Mouse (Mus musculus) CH12.LX (cell line): Measurements from ENCODE around the gene Akr1b8. TPM values are rescaled to one million over a fixed set of nuclear protein-coding genes. Genes with fewer than 3 reads are reported as not detected.

Experiments
- DNase-seq: peaks from one replicate; pipeline ENCODE4 v3.0.0-alpha.2; 2013; ENCODE audit errors: extremely low read depth
- H3K27ac ChIP-seq: 2 replicates; pipeline ENCODE4 v1.5.1; 2012; ENCODE audit warnings: low read depth, mild to moderate bottlenecking, control low read depth, moderate library complexity; ENCODE audit not compliant: insufficient read depth
- H3K27me3 ChIP-seq: replicated peaks from 2 replicates; pipeline ENCODE3; 2012; ENCODE audit warnings: inconsistent platforms
- H3K36me3 ChIP-seq, 2 experiments: replicated peaks in 1 of 2; 2 replicates each; pipeline versions ENCODE3 to v1.6.1; 2012; ENCODE audit warnings: inconsistent platforms in 1 of 2, low read length in 1 of 2, mild to moderate bottlenecking in 1 of 2, mixed read lengths in 1 of 2, moderate library complexity in 1 of 2; ENCODE audit not compliant: control insufficient read depth in 1 of 2, insufficient read depth in 1 of 2
- H3K4me1 ChIP-seq, 2 experiments: 2 replicates each; pipeline ENCODE4 v1.6.1; 2012; ENCODE audit warnings: inconsistent platforms in 1 of 2, moderate library complexity in 1 of 2; ENCODE audit not compliant: insufficient read depth in 2 of 2, control insufficient read depth in 1 of 2
- H3K4me2 ChIP-seq: 2 replicates; pipeline ENCODE4 v1.6.1; 2012; ENCODE audit warnings: low read depth, mild to moderate bottlenecking, control low read depth; ENCODE audit not compliant: poor library complexity, insufficient read depth, severe bottlenecking
- H3K4me3 ChIP-seq, 3 experiments: fragments of 150-350 bp in 1 of 3; sonication (generic) in 1 of 3; replicated peaks in 1 of 3; 2 replicates each; pipeline versions ENCODE3 to v1.5.1; 2011 to 2012; ENCODE audit warnings: low read depth in 2 of 3, low read length in 2 of 3, mild to moderate bottlenecking in 2 of 3, moderate library complexity in 2 of 3, control low read depth in 1 of 3, improper control_type of control experiment in 1 of 3, inconsistent platforms in 1 of 3, mixed read lengths in 1 of 3; ENCODE audit not compliant: poor library complexity in 1 of 3
- H3K79me2 ChIP-seq: replicated peaks from 2 replicates; pipeline ENCODE4 v1.6.1; 2012; ENCODE audit warnings: mild to moderate bottlenecking, moderate library complexity; ENCODE audit not compliant: control insufficient read depth, poor library complexity, insufficient read depth, severe bottlenecking; ENCODE audit errors: extremely low read depth
- H3K9ac ChIP-seq: 2 replicates; pipeline ENCODE4 v1.6.1; 2012; ENCODE audit warnings: low read depth, mild to moderate bottlenecking, control low read depth, moderate library complexity; ENCODE audit not compliant: insufficient read depth
- H3K9me3 ChIP-seq: replicated peaks from 2 replicates; pipeline ENCODE3; 2012; ENCODE audit warnings: low read length, inconsistent platforms, mixed read lengths
- BHLHE40 ChIP-seq: IDR thresholded peaks from 2 replicates; pipeline ENCODE4 v1.6.1; 2011; ENCODE audit warnings: mild to moderate bottlenecking, low read depth, low read length, improper control_type of control experiment
- CHD1 ChIP-seq: IDR thresholded peaks from 2 replicates; pipeline ENCODE4 v1.6.1; 2012; ENCODE audit warnings: low read depth, low read length, improper control_type of control experiment, inconsistent platforms
- CHD2 ChIP-seq: IDR thresholded peaks from 2 replicates; pipeline ENCODE4 v1.6.1; 2011; ENCODE audit warnings: low read length, improper control_type of control experiment
- CTCF ChIP-seq, 2 experiments: IDR thresholded peaks in 1 of 2; conservative IDR thresholded peaks in 1 of 2; 2 replicates each; pipeline ENCODE4 v1.5.1; 2011 to 2012; ENCODE audit warnings: low read depth in 2 of 2, low read length in 2 of 2, improper control_type of control experiment in 1 of 2, inconsistent platforms in 1 of 2, mild to moderate bottlenecking in 1 of 2, moderate library complexity in 1 of 2
- GABPA ChIP-seq: IDR thresholded peaks from 2 replicates; pipeline ENCODE4 v1.6.1; 2012; ENCODE audit warnings: low read depth, low read length, improper control_type of control experiment, inconsistent platforms; ENCODE audit not compliant: insufficient replicate concordance
- HCFC1 ChIP-seq: IDR thresholded peaks from 2 replicates; pipeline ENCODE4 v1.6.1; 2012; ENCODE audit warnings: low read depth, mild to moderate bottlenecking, inconsistent platforms, low read length, improper control_type of control experiment
- IRF4 ChIP-seq: IDR thresholded peaks from 2 replicates; pipeline ENCODE4 v1.6.1; 2014; ENCODE audit warnings: low read depth, mild to moderate bottlenecking, inconsistent platforms, low read length, improper control_type of control experiment
- JUN ChIP-seq: IDR thresholded peaks from 2 replicates; pipeline ENCODE4 v1.6.1; 2011; ENCODE audit warnings: low read depth, mild to moderate bottlenecking, low read length, improper control_type of control experiment, moderate library complexity; ENCODE audit not compliant: insufficient read depth
- KAT2A ChIP-seq: IDR thresholded peaks from 2 replicates; pipeline ENCODE4 v1.6.1; 2012; ENCODE audit warnings: low read length, improper control_type of control experiment, inconsistent platforms; ENCODE audit not compliant: insufficient replicate concordance
- MAX ChIP-seq: IDR thresholded peaks from 2 replicates; pipeline ENCODE4 v1.6.1; 2011; ENCODE audit warnings: low read length, improper control_type of control experiment
- MYC ChIP-seq: IDR thresholded peaks from 2 replicates; pipeline ENCODE4 v1.6.1; 2011; ENCODE audit warnings: low read depth, mild to moderate bottlenecking, improper control_type of control experiment, low read length
- NELFE ChIP-seq: IDR thresholded peaks from 2 replicates; pipeline ENCODE4 v1.6.1; 2011; ENCODE audit warnings: low read depth, low read length, improper control_type of control experiment
- POLR2A ChIP-seq: IDR thresholded peaks from 2 replicates; pipeline ENCODE4 v1.6.1; 2011; ENCODE audit warnings: low read depth, mild to moderate bottlenecking, improper control_type of control experiment, low read length
- POLR2AphosphoS2 ChIP-seq: IDR thresholded peaks from 2 replicates; pipeline ENCODE4 v1.6.1; 2011; ENCODE audit warnings: low read depth, low read length, improper control_type of control experiment
- RAD21 ChIP-seq: IDR thresholded peaks from 2 replicates; pipeline ENCODE4 v1.6.1; 2011; ENCODE audit warnings: low read depth, mild to moderate bottlenecking, low read length, improper control_type of control experiment, moderate library complexity
- RCOR1 ChIP-seq: conservative IDR thresholded peaks from 2 replicates; pipeline ENCODE4 v1.6.1; 2012; ENCODE audit warnings: low read depth, mild to moderate bottlenecking, inconsistent platforms, low read length, improper control_type of control experiment
- SIN3A ChIP-seq: IDR thresholded peaks from 2 replicates; pipeline ENCODE4 v1.6.1; 2012; ENCODE audit warnings: low read length, improper control_type of control experiment, inconsistent platforms
- SMC3 ChIP-seq: IDR thresholded peaks from 2 replicates; pipeline ENCODE4 v1.6.1; 2011; ENCODE audit warnings: low read depth, low read length, improper control_type of control experiment
- UBTF ChIP-seq: IDR thresholded peaks from 2 replicates; pipeline ENCODE4 v1.6.1; 2012; ENCODE audit warnings: low read depth, mild to moderate bottlenecking, inconsistent platforms, low read length, improper control_type of control experiment, moderate library complexity
- dilution Hi-C: fragments of 300-500 bp; cut with MboI; formaldehyde crosslinking; loops from 2 replicates; pipeline ENCODE4 v1.14.3; 2020; ENCODE audit warnings: low sequenced_read_pairs; ENCODE audit not compliant: extremely low pct_unique_long_range_greater_than_20kb, extremely low pct_ligation_motif_present
- in situ Hi-C: fragments of 300-500 bp; cut with MboI; formaldehyde crosslinking; loops from 3 replicates; pipeline ENCODE4 v1.14.3; 2019; ENCODE audit warnings: low sequenced_read_pairs, low pct_ligation_motif_present, low pct_unique_long_range_greater_than_20kb, mixed read lengths
- polyA plus RNA-seq: library from polyadenylated mRNA; unstranded; fragments of >175 nt; gene quantifications from 2 replicates; pipeline ENCODE4 v1.2.1, GENCODE M21; 2012; ENCODE audit warnings: low read depth; ENCODE audit not compliant: insufficient read length
- total RNA-seq, 2 experiments: library from RNA; depleted of rRNA; stranded (reverse); fragments of 300-350 nt in 1 of 2; fragments of >200 nt in 1 of 2; gene quantifications; 2 replicates each; pipeline ENCODE4 v1.2.3; 2012 to 2014

The Akr1b8 gene
- total and polyA plus RNA-seq, 3 experiments: 0.21 TPM; not detected in 2

- H3K4me3 ChIP-seq: no peak overlapping the region
- no peak overlapping the region for H3K27ac ChIP-seq
- dilution Hi-C loops: no loop called here
These were observed 732 bp downstream of the Akr1b8 start for GRCm38 (mm10) chr6:34354354-34355348.

DNA sequence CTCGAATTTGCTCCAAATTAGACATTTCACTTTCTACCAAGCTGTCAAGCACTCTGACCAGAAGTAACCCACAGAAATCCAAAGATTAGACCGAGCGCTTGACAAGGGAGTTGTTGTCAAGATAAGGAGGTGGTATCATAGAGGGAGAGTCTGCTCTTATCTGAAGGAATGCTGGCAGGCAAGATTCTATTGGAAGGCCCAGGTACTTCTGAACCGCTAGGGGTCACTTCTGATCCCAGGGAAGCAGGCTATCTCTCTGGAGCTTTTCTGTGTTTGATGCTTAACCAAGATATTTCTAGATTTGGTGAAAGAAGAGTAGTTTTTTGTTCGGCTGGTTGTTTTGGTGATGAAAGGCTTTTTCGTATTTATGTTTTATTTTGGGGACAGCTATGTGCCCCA is 1.4 kb downstream of the Akr1b8 start:
- Histone ChIP-seq H3K9me3 (no peaks in the 10 kb centered on the region), H3K27ac (no peak overlapping the region), H3K9ac (no peak overlapping the region), H3K4me3 (no peak overlapping the region), H3K27me3 (no peaks in the 10 kb centered on the region), H3K4me2 (no peak overlapping the region), H3K79me2 (no peaks in the 10 kb centered on the region), H3K36me3 (no peaks in the 10 kb centered on the region), H3K4me1 (peaks cover 0 to 12% of the 10 kb centered on the region in 2 experiments; a peak in 1 of 4 replicates)
- no peak for TF ChIP-seq MYC
- peak; percentile 46 for TF ChIP-seq SMC3
- no peak for TF ChIP-seq HCFC1
- peak; percentile 12 for TF ChIP-seq RAD21
- TF ChIP-seq KAT2A: no peak
- peak in 1 of 2 experiments; percentile 51; a peak in 2 of 4 replicates for TF ChIP-seq CTCF (conservative IDR thresholded peaks at IDR 0.05 in 1 of 2, IDR thresholded peaks at IDR 0.05 in 1 of 2; ENCODE audit: low read depth in 2 of 2, low read length in 2 of 2)
- no peak for TF ChIP-seq NELFE
- DNase-seq: no peak
- in situ Hi-C loops (loop anchor here (10.0 kb wide), 1 partner anchor 99 kb away; no protein-coding TSS in a partner anchor), dilution Hi-C loops (no loop called here)

More at GRCm38 (mm10) chr6:34354354-34355348, 732 bp downstream of the Akr1b8 start:
- H3K9ac ChIP-seq: no peak overlapping the region
- no peaks in the 10 kb centered on the region for H3K79me2 ChIP-seq
- no peaks in the 10 kb centered on the region for H3K9me3 ChIP-seq
- no peaks in the 10 kb centered on the region for H3K36me3 ChIP-seq
- TF ChIP-seq SIN3A: no peak
- TF ChIP-seq BHLHE40: no peak
- TF ChIP-seq RCOR1: no peak
- no peak for TF ChIP-seq POLR2A
- no peak for TF ChIP-seq CHD2
- no peak for TF ChIP-seq MAX
- TF ChIP-seq UBTF: no peak
- TF ChIP-seq POLR2AphosphoS2: no peak
- TF ChIP-seq CTCF (conservative IDR thresholded peaks at IDR 0.05 in 1 of 2, IDR thresholded peaks at IDR 0.05 in 1 of 2; ENCODE audit: low read depth in 2 of 2, low read length in 2 of 2): no peak
- TF ChIP-seq SMC3: no peak
- TF ChIP-seq IRF4: no peak
- TF ChIP-seq NELFE: no peak
- TF ChIP-seq JUN: no peak
- TF ChIP-seq GABPA: no peak
- no peak for TF ChIP-seq CHD1
- peaks cover 0 to 12% of the 10 kb centered on the region in 2 experiments; a peak in 1 of 4 replicates for H3K4me1 ChIP-seq
- H3K27me3 ChIP-seq: no peaks in the 10 kb centered on the region
- DNase-seq: no peak
- no peak overlapping the region for H3K4me2 ChIP-seq
- in situ Hi-C loops: loop anchor here (10.0 kb wide), 1 partner anchor 100 kb away; no protein-coding TSS in a partner anchor
